Mouse (Mus musculus) gastrocnemius, adult 18-20 months (tissue): ENCODE measurements around the gene Prc1. TPM values are rescaled to one million over a fixed set of nuclear protein-coding genes. Genes with fewer than 3 reads are reported as not detected.
"Not testable (repeated sequence)": the region's sequence is repeated elsewhere in the genome, so short reads cannot be mapped to it uniquely, and the experiment has no call there.

Experiments
- DNase-seq: peaks from one replicate; pipeline ENCODE4 v3.0.0; 2021; ENCODE audit warnings: low spot score
- total RNA-seq, 2 experiments: library from RNA; stranded (reverse); gene quantifications; 2 replicates each; pipeline ENCODE4 v1.2.3; 2021

Prc1 gene
- total RNA-seq, 2 experiments from 2014 or later: 0.19 TPM; not detected in 1

- DNase-seq: no peak
Observed at GRCm38 (mm10) chr7:80284391-80284790, 9.9 kb upstream of the Prc1 start.

GRCm38 (mm10) chr7:80285725-80286124 is 8.5 kb upstream of the Prc1 start:
- DNase-seq: no peak

GRCm38 (mm10) chr7:80287736-80288135 is 6.5 kb upstream of the Prc1 start:
- DNase-seq: no peak

DNA sequence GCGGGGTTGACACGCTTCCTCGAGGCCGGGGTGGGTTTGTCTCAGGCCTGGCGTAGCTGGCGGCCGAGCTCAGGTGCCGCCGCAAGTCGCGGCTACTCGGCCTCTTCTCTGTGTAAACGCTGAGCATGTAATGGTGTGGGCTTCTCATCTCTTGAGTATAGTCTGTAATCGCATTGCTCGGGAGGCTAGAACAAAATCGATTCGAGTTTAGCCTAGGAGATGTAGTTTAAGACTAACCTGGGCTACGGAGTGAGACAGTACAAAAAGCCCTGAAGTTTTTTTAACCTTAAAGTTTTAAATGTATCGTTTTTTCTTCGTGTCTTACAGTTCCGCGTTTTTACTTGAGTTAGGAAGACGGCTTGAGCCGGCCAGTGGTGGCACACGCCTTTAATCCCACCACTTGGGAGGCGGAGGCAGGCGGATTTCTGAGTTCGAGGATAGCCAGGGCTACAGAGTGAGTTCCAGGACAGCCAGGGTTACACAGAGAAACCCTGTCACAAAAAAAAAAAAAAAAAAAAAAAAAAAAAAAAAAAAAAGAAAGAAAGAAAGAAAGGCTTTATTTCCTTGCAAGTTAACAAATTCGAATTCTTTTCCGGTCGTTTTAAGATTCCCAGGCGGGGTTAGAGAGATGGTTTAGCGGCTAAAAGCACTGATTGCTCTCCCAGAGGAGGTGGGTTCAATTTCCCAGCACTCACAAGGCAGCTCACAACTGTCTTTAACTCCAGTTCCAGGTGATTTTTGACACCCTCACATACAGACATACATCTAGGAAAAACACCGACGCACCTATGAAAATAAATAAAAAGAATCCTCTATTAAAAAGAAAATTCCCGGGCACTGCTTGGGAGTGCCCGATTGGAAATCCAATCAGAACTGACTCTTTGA is 756 bp downstream of the Prc1 start:
- DNase-seq: no peak

GRCm38 (mm10) chr7:80296462-80296861 is 2.2 kb downstream of the Prc1 start:
- DNase-seq: no peak

DNA sequence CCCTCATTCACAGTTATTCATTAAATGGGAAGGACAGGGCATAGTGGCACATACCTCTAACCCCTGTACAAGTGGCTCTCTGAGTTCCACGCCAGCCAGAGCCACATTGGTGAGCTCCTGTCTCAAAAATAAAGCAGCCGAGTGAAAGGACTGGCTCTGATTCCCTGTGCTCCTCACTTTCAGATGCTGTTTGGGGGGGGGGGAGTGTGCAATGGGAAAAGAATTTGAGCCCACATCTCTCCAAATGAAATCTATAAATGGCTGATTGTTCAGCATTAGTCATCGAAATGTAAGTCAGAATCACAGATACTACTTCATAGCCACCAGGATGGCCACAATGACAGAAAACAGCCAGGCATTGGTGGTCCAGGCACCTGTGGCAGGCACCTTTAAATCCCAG is 2.8 kb downstream of the Prc1 start:
- DNase-seq: no peak

DNA sequence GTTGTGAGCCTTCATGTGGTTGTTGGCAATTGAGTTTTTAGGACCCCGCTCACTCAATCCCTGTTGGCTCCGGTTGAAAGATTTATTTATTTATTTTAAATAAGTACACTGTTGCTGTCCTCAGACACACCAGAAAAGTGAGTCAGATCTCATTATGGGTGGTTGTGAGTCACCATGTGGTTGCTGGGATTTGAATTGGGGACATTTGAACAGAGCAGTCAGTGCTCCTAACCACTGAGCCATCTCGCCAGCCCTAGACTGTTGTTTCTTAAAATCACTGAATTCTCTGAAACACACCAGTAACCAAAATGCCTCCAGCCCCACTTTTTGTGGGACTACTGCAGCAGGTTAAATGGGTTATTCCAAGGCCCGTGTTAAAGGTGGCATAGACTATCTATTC is 4.5 kb downstream of the Prc1 start:
- DNase-seq: no peak

DNA sequence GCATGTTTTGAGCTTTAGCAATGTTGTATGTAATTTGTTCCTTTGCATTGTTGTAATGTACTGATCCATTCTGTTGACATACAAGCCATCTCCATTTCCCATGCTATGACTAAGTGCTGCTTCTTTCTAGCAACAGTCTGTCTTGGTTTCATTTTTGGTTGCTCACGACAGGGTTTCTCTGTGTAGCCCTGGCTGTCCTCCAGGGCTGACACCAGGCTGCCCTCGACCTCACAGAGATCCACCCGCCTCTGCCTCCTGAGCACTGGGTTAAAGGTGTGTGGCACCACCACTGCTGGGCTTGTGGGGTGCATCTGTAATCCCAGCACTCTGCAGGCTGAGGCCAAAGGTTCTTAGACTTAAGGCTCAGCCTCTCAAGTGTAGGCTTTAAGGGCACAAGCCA is 5.3 kb downstream of the Prc1 start:
- no peak for DNase-seq

GRCm38 (mm10) chr7:80301522-80301921 is 7.3 kb downstream of the Prc1 start:
- DNase-seq: no peak

GRCm38 (mm10) chr7:80307766-80308165 is 13.5 kb downstream of the Prc1 start:
- DNase-seq: no peak

DNA sequence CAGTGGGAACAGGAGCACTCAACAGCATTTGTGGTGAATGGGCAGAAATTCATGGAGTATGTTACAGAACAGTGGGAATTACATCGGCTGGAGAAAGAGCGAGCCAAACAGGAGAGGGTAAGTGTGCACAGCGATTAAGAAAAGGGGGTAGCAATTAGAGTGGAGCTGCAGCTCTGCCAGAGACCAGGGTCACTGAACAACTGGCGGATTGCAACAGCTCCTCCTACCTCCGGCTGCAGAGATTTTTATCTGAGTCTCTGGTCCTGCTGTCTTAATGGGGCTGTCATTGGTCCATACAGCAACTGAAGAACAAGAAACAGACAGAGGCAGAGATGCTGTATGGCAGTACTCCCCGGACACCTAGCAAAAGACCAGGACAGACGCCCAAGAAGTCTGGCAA is 16.5 kb downstream of the Prc1 start:
- no peak for DNase-seq

DNA sequence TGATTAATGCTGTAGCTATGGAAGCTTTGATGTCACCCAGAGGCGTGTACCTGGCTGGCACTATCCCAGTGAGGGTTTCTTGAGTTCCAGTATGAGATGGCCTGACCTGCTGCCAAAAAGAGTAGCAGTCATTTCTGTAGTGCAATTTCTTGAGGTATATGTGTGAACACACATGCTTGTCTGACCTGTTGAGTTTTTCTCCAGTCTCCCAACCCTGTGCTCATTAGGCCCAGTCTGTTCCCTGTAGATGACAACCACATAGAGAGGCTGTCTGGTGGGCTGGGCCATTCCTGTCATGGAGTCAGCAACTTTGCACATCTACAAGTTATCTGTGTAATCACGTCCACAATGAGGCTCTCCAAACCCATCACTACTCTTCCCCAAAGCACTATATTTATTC is 21.5 kb downstream of the Prc1 start:
- DNase-seq: no peak

- no peak for DNase-seq
Observed at GRCm38 (mm10) chr7:80317439-80318115, 23.3 kb downstream of the Prc1 start.

DNA sequence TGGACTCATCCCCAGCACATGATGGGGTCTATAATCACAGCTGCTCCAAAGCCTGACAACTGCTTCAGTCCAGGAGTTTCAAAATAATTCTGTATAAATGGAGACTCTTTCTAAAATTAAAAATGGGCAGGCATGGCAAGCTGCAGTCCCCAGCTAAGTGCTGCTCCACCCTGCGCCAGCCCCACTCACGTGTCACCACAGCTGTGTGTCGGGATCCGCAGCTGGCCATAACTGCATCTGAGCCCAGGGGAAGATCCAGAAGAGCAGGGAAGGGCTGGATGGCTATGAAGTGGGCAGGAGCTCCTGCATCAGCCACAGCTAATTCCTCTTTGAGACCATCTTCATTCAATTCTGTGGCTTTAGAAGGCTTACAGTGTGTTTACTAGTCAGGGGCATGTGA is 24.4 kb downstream of the Prc1 start:
- DNase-seq: no peak

DNA sequence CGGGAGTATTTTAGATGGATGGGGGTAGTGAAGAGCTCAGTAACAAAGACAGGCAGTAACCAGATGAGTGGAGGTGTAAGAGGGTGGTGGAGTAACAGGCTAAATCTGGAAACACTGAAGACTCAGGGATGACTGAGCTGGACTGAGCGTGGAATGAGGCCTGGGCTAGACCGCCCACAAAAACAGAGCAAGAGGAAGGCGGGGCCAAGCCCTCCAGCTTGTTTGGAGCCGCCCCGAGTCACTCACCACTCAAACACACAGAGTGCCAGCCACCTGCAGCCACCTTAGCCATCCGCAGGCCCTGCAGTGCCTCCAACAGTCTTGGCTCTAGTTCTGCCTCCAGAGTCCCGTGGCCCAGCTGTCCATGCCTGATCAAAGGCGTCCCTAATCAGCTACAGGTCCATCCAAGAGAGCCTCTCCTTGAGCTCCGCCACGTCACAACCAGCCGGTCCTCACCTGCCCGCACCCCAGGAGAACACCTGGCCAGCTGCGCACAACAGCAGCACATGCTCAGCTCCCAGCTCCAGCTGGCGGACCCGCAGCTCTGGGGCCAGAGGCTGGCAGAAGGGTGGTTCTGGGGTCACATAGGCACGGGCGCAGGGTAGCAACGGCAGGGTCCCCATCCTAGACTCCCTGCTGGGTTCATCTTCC is 25.7 kb downstream of the Prc1 start:
- DNase-seq: no peak

GRCm38 (mm10) chr7:80323336-80323735 is 29.1 kb downstream of the Prc1 start:
- DNase-seq: no peak

GRCm38 (mm10) chr7:80324043-80324815 is 30.0 kb downstream of the Prc1 start, which contains the start of gene Rccd1:
TSS of gene Rccd1 (minus strand) at chr7:80324454.
- peak; percentile 94 for DNase-seq

DNA sequence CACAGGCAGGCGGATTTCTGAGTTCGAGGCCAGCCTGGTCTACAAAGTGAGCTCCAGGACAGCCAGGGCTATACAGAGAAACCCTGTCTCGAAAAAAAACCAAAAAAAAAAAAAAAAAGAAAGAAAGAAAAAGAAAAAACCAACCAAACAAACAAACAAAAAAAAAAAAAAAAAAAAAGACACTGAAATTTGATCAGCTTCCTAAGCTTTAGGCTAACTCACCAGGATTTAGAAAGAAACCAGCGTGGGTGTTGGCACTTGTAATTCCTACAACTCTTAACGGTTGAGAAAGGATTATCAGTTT is 30.5 kb downstream of the Prc1 start:
- not testable (repeated sequence) for DNase-seq

GRCm38 (mm10) chr7:80325292-80325868 is 31.1 kb downstream of the Prc1 start:
- DNase-seq: no peak

DNA sequence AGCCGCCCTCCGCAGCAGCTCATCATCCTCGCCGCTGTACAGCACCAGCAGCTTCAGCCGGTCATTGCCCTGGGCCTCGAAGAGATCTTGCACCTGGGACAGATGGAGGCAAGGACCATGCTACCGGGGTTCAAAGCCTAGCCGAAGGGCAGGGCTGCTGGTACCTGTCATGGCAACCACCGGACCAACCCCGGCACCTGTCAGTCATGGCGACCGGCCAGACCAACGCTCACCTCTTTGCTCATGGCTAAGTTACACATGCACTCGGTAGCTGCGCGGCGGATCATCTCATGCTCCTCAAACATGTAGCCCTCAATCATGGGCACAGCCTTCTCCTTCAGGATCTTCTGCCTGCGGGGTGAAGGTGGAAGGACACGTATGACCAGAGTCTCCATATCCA is 31.8 kb downstream of the Prc1 start:
- no peak for DNase-seq

GRCm38 (mm10) chr7:80330278-80330677 is 36.0 kb downstream of the Prc1 start:
- DNase-seq: no peak
